Mouse (Mus musculus): ENCODE data around the gene Cplx1.

DNA sequence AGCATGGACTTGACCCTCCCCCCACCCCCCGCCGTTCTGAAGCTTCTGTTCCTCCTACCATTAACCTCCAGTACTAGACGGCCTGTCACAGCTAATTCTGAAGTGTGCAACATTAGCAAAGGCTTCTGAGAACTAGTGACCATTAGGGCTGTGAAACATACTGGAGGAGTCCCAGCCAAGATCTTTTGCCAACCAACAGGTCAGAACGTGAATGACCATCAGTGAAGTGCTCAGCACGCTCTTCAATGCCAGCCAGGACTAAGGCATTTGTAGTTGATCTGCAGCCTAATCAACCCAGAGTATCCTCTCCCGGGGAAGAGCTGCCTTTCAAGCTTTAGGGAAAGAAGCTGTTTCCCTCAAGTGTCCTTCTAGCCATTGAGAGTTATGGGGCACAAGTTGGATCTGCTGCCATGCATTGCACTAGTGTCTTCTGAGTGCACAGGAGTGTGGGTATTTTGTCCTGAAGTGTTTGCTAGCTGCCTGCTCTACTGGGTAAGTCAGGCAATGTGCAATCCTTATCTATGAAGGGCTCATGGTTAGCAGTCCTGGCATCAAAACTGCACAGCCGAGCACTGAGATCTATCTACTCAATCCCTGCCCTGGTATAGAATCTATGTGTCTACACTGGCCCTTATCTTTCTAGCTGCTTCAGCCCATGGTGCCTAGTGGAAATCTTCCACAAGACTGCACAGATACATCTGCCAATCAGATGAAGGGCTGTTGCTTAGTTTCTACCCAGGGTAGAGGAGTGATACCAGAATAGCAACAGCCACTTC lies 6.1 kb downstream of the Cplx1 start:
- TF ChIP-seq CTCF (IDR thresholded peaks at IDR 0.05; ENCODE audit: low read depth, low read length) (no peak), GATA1 (IDR thresholded peaks at IDR 0.05; ENCODE audit: borderline replicate concordance, low read length) (no peak), GATA2 (IDR thresholded peaks at IDR 0.05; ENCODE audit: borderline replicate concordance, low read depth, low read length) (no peak)

Data from G1E (cell line).